Mouse (Mus musculus) kidney, embryonic 16.5 days (tissue): Measurements from ENCODE around the gene Galr2. TPM values are rescaled to one million over a fixed set of nuclear protein-coding genes. Genes with fewer than 3 reads are reported as not detected.
"Not testable (repeated sequence)": the region's sequence is repeated elsewhere in the genome, so short reads cannot be mapped to it uniquely, and the experiment has no call there.

Experiments used
- ATAC-seq: fragments of 200-750 bp; cut with Nextera tagmentation; 2 replicates; pipeline ENCODE4 v1.8.0; 2017; ENCODE audit warnings: moderate TSS enrichment; ENCODE audit not compliant: low FRiP score, low TSS enrichment
- H3K27ac ChIP-seq: fragments of 300-500 bp; sonication (generic); 2 replicates; pipeline ENCODE4 v1.5.1; 2014; ENCODE audit warnings: low read length
- H3K27me3 ChIP-seq: fragments of 300-500 bp; sonication (generic); 2 replicates; pipeline ENCODE4 v1.6.1; 2014; ENCODE audit warnings: low read length, control low read depth, mixed read lengths; ENCODE audit not compliant: insufficient read depth
- H3K36me3 ChIP-seq: fragments of 300-500 bp; sonication (generic); 2 replicates; pipeline ENCODE4 v1.6.1; 2014; ENCODE audit warnings: low read length, control low read depth, mixed read lengths; ENCODE audit not compliant: insufficient read depth
- H3K4me1 ChIP-seq: fragments of 300-500 bp; sonication (generic); 2 replicates; pipeline ENCODE4 v1.6.1; 2014; ENCODE audit warnings: low read length, control low read depth, mixed read lengths; ENCODE audit not compliant: insufficient read depth
- H3K4me2 ChIP-seq: fragments of 300-500 bp; sonication (generic); replicated peaks from 2 replicates; pipeline ENCODE4 v1.6.1; 2014; ENCODE audit warnings: low read depth, low read length
- H3K4me3 ChIP-seq: fragments of 300-500 bp; sonication (generic); 2 replicates; pipeline ENCODE4 v1.5.1; 2014; ENCODE audit warnings: mild to moderate bottlenecking, low read length
- H3K9ac ChIP-seq: fragments of 300-500 bp; sonication (generic); replicated peaks from 2 replicates; pipeline ENCODE4 v1.6.1; 2014; ENCODE audit warnings: low read length
- H3K9me3 ChIP-seq: fragments of 300-500 bp; sonication (generic); 2 replicates; pipeline ENCODE4 v1.6.1; 2016; ENCODE audit warnings: low read length, control low read depth
- WGBS: fragments of 180-500 bp; shearing (Covaris S2); extraction: QIAGEN DNeasy Blood & Tissue Kit; methylation state at CpG from one replicate; pipeline ENCODE4 v1.1.7; 2014; 5-methylcytosine and 5-hydroxymethylcytosine counted together
- polyA plus RNA-seq: library from polyadenylated mRNA; unstranded; fragments of >200 nt; fragmentation: Nextera tagmentation; extraction: Ambion mirVana; gene quantifications from 2 replicates; pipeline ENCODE4 v1.2.1, GENCODE M21; 2015

Galr2 gene
- polyA plus RNA-seq, 1 experiment from 2014 or later: 0.19 TPM

DNA sequence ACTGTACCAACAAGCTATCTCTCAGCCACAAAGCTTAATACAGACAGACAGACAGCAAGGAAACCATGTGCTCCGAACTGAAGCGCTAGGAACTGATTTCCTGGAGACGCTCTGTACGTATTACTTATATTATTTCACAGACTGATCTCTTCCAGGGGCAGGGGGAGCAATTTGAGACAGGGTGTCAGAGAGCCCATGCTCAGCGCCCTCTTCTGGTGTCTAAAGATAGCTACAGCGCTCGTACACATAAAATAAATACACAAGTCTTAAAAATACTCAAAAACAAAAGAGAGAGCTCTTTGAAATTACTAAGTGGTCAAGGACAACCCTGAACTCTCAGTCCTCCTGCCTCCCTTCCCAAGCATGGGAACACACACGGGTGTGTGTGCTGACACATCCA, 13.1 kb upstream of the Galr2 start:
- Histone ChIP-seq H3K4me2 (no peak overlapping the region), H3K4me3 (no peak overlapping the region), H3K27me3 (no peaks in the 10 kb centered on the region), H3K9ac (no peak overlapping the region), H3K4me1 (peaks cover 12% of the 10 kb centered on the region), H3K27ac (no peak overlapping the region), H3K9me3 (no peaks in the 10 kb centered on the region), H3K36me3 (peaks cover 77% of the 10 kb centered on the region)
- ATAC-seq: no peak
- 85% methylated on average over 8 of the region's 8 CpGs for WGBS

GRCm38 (mm10) chr11:116268313-116268712, 12.4 kb upstream of the Galr2 start:
- Histone ChIP-seq H3K9ac (no peak overlapping the region), H3K4me1 (peaks cover 18% of the 10 kb centered on the region), H3K4me3 (no peak overlapping the region), H3K27ac (no peak overlapping the region), H3K9me3 (no peaks in the 10 kb centered on the region), H3K27me3 (no peaks in the 10 kb centered on the region), H3K36me3 (peaks cover 71% of the 10 kb centered on the region), H3K4me2 (no peak overlapping the region)
- ATAC-seq: no peak
- 94% methylated on average over 6 of the region's 6 CpGs for WGBS

GRCm38 (mm10) chr11:116269560-116269959, 11.2 kb upstream of the Galr2 start:
- Histone ChIP-seq H3K27ac (no peak overlapping the region), H3K36me3 (peaks cover 58% of the 10 kb centered on the region), H3K9me3 (no peaks in the 10 kb centered on the region), H3K4me3 (no peak overlapping the region), H3K4me2 (no peak overlapping the region), H3K27me3 (no peaks in the 10 kb centered on the region), H3K4me1 (peaks cover 19% of the 10 kb centered on the region), H3K9ac (no peak overlapping the region)
- WGBS: 94% methylated on average over 8 of the region's 8 CpGs
- no peak for ATAC-seq

DNA sequence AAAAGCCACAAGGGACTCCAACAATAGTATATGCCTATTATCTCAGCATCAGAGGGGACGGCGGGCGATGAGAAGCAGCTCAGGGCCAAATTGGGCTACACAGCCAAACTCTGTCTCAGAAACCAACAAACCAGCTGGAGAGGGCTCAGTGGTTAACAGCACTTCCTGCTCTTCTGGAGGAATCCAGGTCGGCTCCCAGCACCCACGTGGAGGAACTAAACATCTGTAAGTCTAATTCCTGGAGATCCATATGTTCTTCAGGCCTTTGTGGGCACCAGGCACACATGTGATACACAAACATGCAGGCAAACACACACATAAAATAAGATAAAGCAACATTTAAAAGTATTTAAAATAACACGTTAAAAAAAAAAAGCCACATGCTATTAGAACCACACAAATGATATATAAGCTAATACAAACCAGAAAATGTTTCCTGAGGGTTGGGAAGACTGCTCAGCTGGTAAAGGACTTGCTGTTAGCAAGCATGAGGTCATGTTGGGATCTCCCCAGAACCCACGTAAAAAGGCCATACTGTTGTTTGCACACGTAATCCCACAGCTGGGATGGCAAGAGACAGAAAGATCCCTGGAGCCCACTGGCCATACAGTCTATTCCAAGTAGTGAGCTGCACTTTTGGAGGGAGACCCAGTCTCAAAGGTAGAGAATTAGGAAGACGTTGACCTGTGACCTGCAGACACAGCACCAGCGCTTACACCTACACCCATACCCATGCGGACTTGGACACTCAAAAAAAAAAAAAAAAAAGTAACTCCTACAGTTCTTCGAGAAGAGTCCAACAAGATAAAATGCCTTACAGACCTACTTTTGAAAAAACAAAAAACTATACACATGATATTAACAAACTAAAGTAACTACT, 7.9 kb upstream of the Galr2 start:
- peak overlapping the region; percentile 82 for H3K4me3 ChIP-seq
- peaks cover 28% of the 10 kb centered on the region for H3K36me3 ChIP-seq
- H3K9me3 ChIP-seq: no peaks in the 10 kb centered on the region
- 50% methylated on average over 12 of the region's 12 CpGs for WGBS
- peak overlapping the region; percentile 93 for H3K9ac ChIP-seq
- no peak for ATAC-seq
- peak overlapping the region; percentile 74 for H3K4me2 ChIP-seq
- no peaks in the 10 kb centered on the region for H3K27me3 ChIP-seq
- peaks cover 22% of the 10 kb centered on the region for H3K4me1 ChIP-seq
- H3K27ac ChIP-seq: no peak overlapping the region

GRCm38 (mm10) chr11:116273469-116274044, 7.2 kb upstream of the Galr2 start:
- Histone ChIP-seq H3K4me1 (peaks cover 22% of the 10 kb centered on the region), H3K4me2 (peak overlapping the region; percentile 74), H3K36me3 (peaks cover 21% of the 10 kb centered on the region), H3K27me3 (no peaks in the 10 kb centered on the region), H3K27ac (peak overlapping the region; percentile 84), H3K4me3 (peak overlapping the region; percentile 82), H3K9me3 (no peaks in the 10 kb centered on the region), H3K9ac (peak overlapping the region; percentile 93)
- ATAC-seq: 0 out of 2 replicates have a peak, but pooled peaks have one; percentile 30
- 0% methylated on average over 34 of the region's 39 CpGs for WGBS

GRCm38 (mm10) chr11:116274045-116274666, 6.6 kb upstream of the Galr2 start, which contains the start of gene Srp68:
TSS of gene Srp68 (minus strand) at chr11:116274217.
- Histone ChIP-seq H3K9me3 (no peaks in the 10 kb centered on the region), H3K4me1 (peaks cover 22% of the 10 kb centered on the region), H3K27me3 (no peaks in the 10 kb centered on the region), H3K4me3 (peak within 1 kb of the TSS; percentile 82), H3K4me2 (peak within 1 kb of the TSS; percentile 74), H3K9ac (peak within 1 kb of the TSS; percentile 93), H3K36me3 (peaks cover 16% of the 10 kb centered on the region), H3K27ac (peak within 1 kb of the TSS; percentile 84)
- WGBS: 2% methylated on average over 30 of the region's 32 CpGs
- peak; percentile 98 for ATAC-seq

DNA sequence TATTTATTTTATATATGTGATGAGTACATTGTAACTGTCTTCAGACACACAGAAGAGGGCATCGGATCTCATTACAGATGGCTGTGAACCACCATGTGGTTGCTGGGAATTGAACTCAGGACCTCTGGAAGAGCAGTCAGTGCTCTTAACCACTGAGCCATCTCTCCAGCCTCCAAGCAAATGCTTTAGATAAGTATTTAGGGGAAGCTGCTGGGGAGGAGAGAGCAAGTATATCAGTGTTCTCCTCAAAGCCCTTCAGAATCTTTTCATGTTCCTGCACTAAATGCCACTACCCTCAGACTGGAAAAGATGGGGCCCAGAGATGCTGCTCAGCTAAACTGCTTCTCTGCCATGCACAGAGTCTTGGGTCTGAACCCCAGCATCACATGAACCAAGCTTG, 3.6 kb upstream of the Galr2 start:
- H3K9ac ChIP-seq, H3K36me3 ChIP-seq, ATAC-seq, H3K27ac ChIP-seq, H3K9me3 ChIP-seq, H3K4me3 ChIP-seq, H3K4me2 ChIP-seq: not testable (repeated sequence)
- peaks cover 30% of the 10 kb centered on the region for H3K4me1 ChIP-seq
- WGBS: 97% methylated on average over 1 of the region's 1 CpGs
- peaks cover 27% of the 10 kb centered on the region for H3K27me3 ChIP-seq

GRCm38 (mm10) chr11:116281671-116282070, 932 bp downstream of the Galr2 start:
- H3K4me3 ChIP-seq: peak overlapping the region; percentile 28
- H3K27ac ChIP-seq: no peak overlapping the region
- H3K4me2 ChIP-seq: peak overlapping the region; percentile 51
- H3K9me3 ChIP-seq: 0 out of 2 replicates have a peak, but pooled peaks cover 7% of the 10 kb centered on the region
- ATAC-seq: no peak
- no peaks in the 10 kb centered on the region for H3K36me3 ChIP-seq
- peaks cover 59% of the 10 kb centered on the region for H3K27me3 ChIP-seq
- WGBS: 1% methylated on average over 18 of the region's 18 CpGs
- H3K4me1 ChIP-seq: peaks cover 22% of the 10 kb centered on the region
- H3K9ac ChIP-seq: peak overlapping the region; percentile 37

DNA sequence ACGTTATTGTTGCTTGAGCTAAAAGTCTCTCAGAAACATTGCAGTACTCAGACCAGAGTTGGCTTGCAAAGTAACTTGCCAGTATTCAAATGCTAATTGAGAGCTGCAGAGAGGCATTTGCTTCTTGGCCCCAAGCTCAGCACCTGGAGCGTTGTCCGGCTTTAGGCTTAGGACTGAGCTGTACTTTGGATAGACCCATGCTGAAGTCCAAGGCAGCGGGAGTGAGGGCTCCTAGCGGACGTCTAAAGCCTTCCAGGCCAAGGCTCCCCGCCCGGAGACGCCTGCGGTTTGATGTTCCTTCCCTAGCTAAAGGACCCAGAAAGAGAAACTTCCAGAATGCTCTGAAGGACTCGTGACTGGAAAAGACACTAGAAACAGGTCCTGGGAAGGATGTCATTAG, 1.4 kb downstream of the Galr2 start:
- no peak overlapping the region for H3K27ac ChIP-seq
- under 1% methylated on average over 11 of the region's 11 CpGs for WGBS
- 0 out of 2 replicates have a peak, but pooled peaks cover 7% of the 10 kb centered on the region for H3K9me3 ChIP-seq
- no peak overlapping the region; the same call in 1 of the 2 replicates for H3K4me2 ChIP-seq
- peaks cover 59% of the 10 kb centered on the region for H3K27me3 ChIP-seq
- no peak overlapping the region for H3K9ac ChIP-seq
- peaks cover 22% of the 10 kb centered on the region for H3K4me1 ChIP-seq
- H3K4me3 ChIP-seq: peak overlapping the region; percentile 16; the same call in 1 of the 2 replicates
- ATAC-seq: no peak
- no peaks in the 10 kb centered on the region for H3K36me3 ChIP-seq
